ENCODE assay signal across 20 mouse cellular contexts in the genomic region with DNA sequence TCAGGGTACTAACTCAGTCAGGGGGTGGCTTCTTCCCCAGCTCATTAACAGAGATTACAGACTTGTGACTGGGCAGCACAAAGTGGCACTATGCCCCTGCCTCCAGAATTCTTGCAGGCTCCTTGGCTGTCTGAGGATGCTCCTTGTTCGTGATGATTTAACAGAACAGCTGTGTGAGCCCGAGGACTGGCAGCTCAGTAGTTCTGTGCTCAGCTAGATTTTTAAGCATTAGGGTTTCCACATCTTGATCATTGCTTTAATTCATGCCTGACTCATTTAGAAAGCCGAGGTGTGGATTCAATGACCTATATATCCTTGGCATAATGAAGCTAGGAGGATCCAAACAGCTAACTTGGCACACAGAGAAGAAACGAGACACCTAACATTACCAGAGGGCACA.
DNase-seq lines count a peak whose midpoint lies in the region; ATAC-seq and TF ChIP-seq lines count a peak whose summit lies in the region.
"Had no signal": no experiment of that assay in that cellular context is flagged by ENCODE, and none has a peak within 500 bp of the region (broad histone marks: within the 10 kb centered on the region; RNA-seq: fewer than 3 reads in every experiment).

No protein-coding gene starts in this region.

- ATAC-seq in forebrain, embryonic 16.5 days = 0 out of 2 replicates have a peak, but pooled peaks have one; percentile 12
- no peak for ATAC-seq in forebrain, embryonic 12.5 days (ENCODE audit: low FRiP score)
- ATAC-seq: intestine, embryonic 16.5 days had no signal

- no peaks in the 10 kb centered on the region for H3K27me3 ChIP-seq in cerebellum, adult 2 months (ENCODE audit: control insufficient read depth, insufficient read depth, low read length)
- H3K27me3 ChIP-seq in forebrain, embryonic 16.5 days (replicated peaks; ENCODE audit: control insufficient read depth, insufficient read depth, low read length) = no peaks in the 10 kb centered on the region
- no peaks in the 10 kb centered on the region for H3K27me3 ChIP-seq in forebrain, embryonic 12.5 days
- H3K27me3 ChIP-seq: embryonic facial prominence, embryonic 15.5 days had no signal

- TF ChIP-seq CTCF in cerebellum, adult 2 months (IDR thresholded peaks at IDR 0.05; ENCODE audit: borderline replicate concordance, insufficient read depth, low read depth, low read length) = no peak
- TF ChIP-seq CTCF in layer of hippocampus, adult 2 months (conservative IDR thresholded peaks at IDR 0.05) = no peak

- H3K9ac ChIP-seq in forebrain, embryonic 16.5 days (replicated peaks; ENCODE audit: low read depth, low read length) = no peak overlapping the region
- no peak overlapping the region for H3K9ac ChIP-seq in forebrain, embryonic 12.5 days
- H3K9ac ChIP-seq: embryonic facial prominence, embryonic 15.5 days; hindbrain, embryonic 14.5 days had no signal

- peak in 1 of 2 experiments; percentile 16 for DNase-seq in cerebellum, adult 2 months
- no peak for DNase-seq in cerebellum, postnatal 36 days
- DNase-seq in layer of hippocampus, adult 2 months (ENCODE audit: low spot score in 2 of 2) = no peak
- DNase-seq in layer of hippocampus, postnatal 36 days = no peak
- peak; percentile 57 for DNase-seq in brain, adult 2 months (ENCODE audit: low read depth, low spot score)
- DNase-seq in kidney, postnatal 25 days = no peak
- DNase-seq: adrenal gland, postnatal 10 days; cerebellum, adult 9-11 months; embryo, embryonic 11 days; gastrocnemius, postnatal 10 days; heart, adult 18-20 months; heart, postnatal 10 days; kidney, adult 2 months had no signal

- no peaks in the 10 kb centered on the region for H3K36me3 ChIP-seq in forebrain, embryonic 16.5 days (ENCODE audit: control insufficient read depth, insufficient read depth)
- H3K36me3 ChIP-seq in forebrain, embryonic 12.5 days (replicated peaks) = no peaks in the 10 kb centered on the region
- H3K36me3 ChIP-seq: embryonic facial prominence, embryonic 15.5 days; heart, embryonic 10.5 days had no signal

- peaks cover 7% of the 10 kb centered on the region for H3K4me1 ChIP-seq in cerebellum, adult 2 months (ENCODE audit: control insufficient read depth, insufficient read depth, low read length)
- H3K4me1 ChIP-seq in forebrain, embryonic 16.5 days (replicated peaks; ENCODE audit: control insufficient read depth, insufficient read depth, low read length) = peaks cover 6% of the 10 kb centered on the region; the same call in 1 of the 2 replicates
- H3K4me1 ChIP-seq in forebrain, embryonic 12.5 days = no peaks in the 10 kb centered on the region
- H3K4me1 ChIP-seq: embryonic facial prominence, embryonic 15.5 days; heart, embryonic 10.5 days had no signal

- WGBS in cerebellum, adult 2 months = 11% methylated on average over 4 of the region's 4 CpGs
- WGBS in forebrain, embryonic 16.5 days = 59% methylated on average over 4 of the region's 4 CpGs
- 73% methylated on average over 4 of the region's 4 CpGs for WGBS in forebrain, embryonic 12.5 days

- H3K9me3 ChIP-seq in forebrain, embryonic 16.5 days (ENCODE audit: control insufficient read depth, low read length) = no peaks in the 10 kb centered on the region
- no peaks in the 10 kb centered on the region for H3K9me3 ChIP-seq in forebrain, embryonic 12.5 days
- H3K9me3 ChIP-seq: embryonic facial prominence, embryonic 15.5 days; heart, embryonic 10.5 days had no signal

- H3K4me2 ChIP-seq in forebrain, embryonic 16.5 days (ENCODE audit: low read length) = no peak overlapping the region
- H3K4me2 ChIP-seq in forebrain, embryonic 12.5 days = no peak overlapping the region
- H3K4me2 ChIP-seq: embryonic facial prominence, embryonic 15.5 days; hindbrain, embryonic 14.5 days had no signal

- peak overlapping the region; percentile 50 for H3K27ac ChIP-seq in cerebellum, adult 2 months (ENCODE audit: insufficient read depth, low read length)
- no peak overlapping the region for H3K27ac ChIP-seq in forebrain, embryonic 16.5 days (ENCODE audit: low read length)
- H3K27ac ChIP-seq in forebrain, embryonic 12.5 days = no peak overlapping the region
- peak overlapping the region; percentile 57 for H3K27ac ChIP-seq in layer of hippocampus, adult 2 months
- H3K27ac ChIP-seq: embryonic facial prominence, embryonic 15.5 days; heart, embryonic 10.5 days; hindbrain, embryonic 14.5 days had no signal

- no peak for TF ChIP-seq POLR2A in cerebellum, adult 2 months (IDR thresholded peaks at IDR 0.05; ENCODE audit: borderline replicate concordance, insufficient read depth, low read length)

- no peak overlapping the region for H3K4me3 ChIP-seq in cerebellum, adult 2 months (replicated peaks; ENCODE audit: insufficient read depth, low read depth, low read length)
- no peak overlapping the region for H3K4me3 ChIP-seq in forebrain, embryonic 16.5 days (replicated peaks; ENCODE audit: low read length)
- no peak overlapping the region for H3K4me3 ChIP-seq in forebrain, embryonic 12.5 days (replicated peaks)
- no peak overlapping the region for H3K4me3 ChIP-seq in layer of hippocampus, adult 2 months
- H3K4me3 ChIP-seq: embryonic facial prominence, embryonic 15.5 days; erythroblast, embryonic 14.5 days; heart, embryonic 10.5 days had no signal

Comparison
In these comparisons a context has a peak if more than half of its experiments do, and no peak if none do; other contexts are left out.
1. H3K27ac ChIP-seq: peak in cerebellum, adult 2 months (single experiment) and layer of hippocampus, adult 2 months (single experiment); none in forebrain, embryonic 16.5 days (single experiment) and forebrain, embryonic 12.5 days (single experiment).